Mouse (Mus musculus) T-helper 1 cell (primary cell): Measurements from ENCODE around the gene Ldha.
"Not testable (repeated sequence)": the region's sequence is repeated elsewhere in the genome, so short reads cannot be mapped to it uniquely, and the experiment has no call there.

Source experiments
- in situ Hi-C: fragments of 300-600 bp; cut with MboI, MseI; formaldehyde crosslinking; loops from one replicate; pipeline ENCODE4 v1.15.1; 2025; ENCODE audit warnings: high pct_unique_total_duplicates

Gene Ldha

DNA sequence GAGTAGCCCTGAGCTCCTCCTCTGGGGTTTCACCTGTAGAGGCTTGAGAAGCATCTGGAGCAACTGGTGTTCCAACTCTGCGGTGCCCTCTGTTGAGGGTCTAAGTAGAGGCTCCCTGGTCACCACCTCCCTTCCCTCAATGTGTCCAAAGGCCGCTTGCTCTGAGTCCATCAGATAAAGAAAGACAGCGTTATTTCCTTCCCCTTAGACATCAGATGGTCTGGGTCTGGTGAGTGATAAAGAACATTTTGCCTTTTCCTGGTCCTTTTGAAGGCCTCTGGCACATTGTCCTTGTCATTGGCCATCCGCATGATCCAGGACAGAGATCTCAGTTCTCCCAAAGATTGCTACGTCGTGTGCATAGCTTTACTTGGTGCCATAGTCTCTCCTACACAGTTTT lies 36.0 kb downstream of the Ldha start:
- in situ Hi-C loops, result no loop called here

DNA sequence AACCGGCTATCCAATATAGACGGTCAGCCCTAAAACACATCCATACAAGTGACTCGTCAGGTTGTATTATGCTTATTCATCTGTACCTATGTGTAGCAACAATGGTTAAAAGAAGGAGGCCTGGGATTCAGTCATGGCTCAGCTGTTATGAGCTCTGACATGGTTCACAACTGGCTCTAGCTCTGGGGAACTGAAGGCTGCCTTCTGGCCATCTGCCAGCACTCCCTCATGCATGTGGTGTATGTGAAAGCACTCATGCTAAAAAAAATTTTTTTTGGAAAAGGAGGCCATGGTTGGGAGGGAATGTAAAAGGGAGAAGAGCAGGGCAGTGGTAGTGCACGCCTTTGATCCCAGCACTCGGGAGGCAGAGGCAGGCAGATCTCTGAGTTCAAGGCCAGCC lies 38.6 kb downstream of the Ldha start:
- in situ Hi-C loops, result no loop called here

DNA sequence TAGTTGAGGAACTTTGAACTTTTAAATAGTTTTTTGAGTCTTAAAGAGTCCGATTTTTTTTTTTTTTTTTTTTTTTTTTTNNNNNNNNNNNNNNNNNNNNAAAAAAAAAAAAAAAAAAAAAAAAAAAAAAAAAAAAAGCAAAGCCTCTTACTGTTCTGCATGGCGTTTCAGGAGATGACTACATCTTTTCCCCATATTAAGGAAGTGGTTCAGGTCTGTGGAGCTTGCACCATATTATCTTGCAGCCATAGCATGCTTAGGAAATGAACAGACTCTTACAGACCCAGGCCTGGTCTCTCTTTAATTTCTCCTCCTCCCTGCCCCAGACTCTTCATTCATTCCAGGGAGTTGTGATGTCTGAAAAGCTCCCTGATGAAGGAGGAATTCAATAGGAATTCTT lies 39.7 kb downstream of the Ldha start:
- in situ Hi-C loops, result no loop called here

DNA sequence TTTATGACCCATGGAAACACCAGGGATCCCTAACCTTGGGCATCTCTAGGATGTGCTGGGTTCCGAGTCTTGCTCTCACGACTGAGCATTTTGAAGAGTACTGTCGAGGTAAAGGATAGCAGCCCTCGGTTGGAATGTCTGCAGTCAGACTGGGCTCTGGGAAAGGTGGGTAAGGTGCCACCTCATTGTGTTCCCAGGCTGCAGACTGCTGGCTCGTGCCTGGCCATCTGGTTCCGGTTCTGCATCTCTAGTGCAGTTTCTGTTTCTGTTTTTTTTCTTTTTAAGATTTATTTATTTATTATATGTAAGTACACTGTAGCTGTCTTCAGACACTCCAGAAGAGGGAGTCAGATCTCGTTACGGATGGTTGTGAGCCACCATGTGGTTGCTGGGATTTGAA lies 40.7 kb downstream of the Ldha start:
- in situ Hi-C loops, result not testable (repeated sequence)

DNA sequence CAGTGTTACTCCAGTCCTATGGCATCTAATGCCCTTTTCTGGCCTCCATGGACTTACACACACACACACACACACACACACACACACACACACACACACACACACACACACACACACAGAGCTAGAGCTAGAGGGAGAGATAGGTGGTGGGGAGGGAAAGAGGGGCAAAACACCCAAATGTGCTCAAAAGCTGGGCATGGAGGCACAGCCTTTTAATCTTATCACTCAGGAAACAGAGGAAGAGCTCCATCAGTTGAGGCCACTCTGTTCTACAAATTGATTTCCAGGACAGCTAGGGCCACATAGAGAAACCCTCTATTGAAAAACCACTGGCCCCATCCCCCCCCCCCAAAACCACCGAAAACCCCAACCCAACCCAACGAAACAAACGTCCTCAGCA lies 42.0 kb downstream of the Ldha start:
- in situ Hi-C loops, result no loop called here

DNA sequence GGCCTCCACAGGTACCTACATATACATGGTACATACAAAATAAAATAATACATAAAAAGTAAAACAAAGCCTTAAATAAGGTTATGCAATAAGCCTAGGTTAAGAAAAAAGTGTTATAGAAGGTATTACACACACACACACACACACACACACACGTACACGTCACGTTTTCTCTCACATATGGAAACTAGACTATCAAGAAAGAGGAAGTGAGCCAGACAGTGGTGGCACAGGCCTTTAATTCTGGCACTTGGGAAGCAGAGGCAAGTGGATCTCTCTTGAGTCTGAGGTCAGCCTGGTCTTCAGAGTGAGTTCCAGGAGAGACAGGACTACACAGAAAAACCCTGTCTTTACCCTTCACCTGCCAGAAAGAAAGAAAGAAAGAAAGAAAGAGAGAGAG lies 54.2 kb downstream of the Ldha start:
- in situ Hi-C loops, result loop anchor here (5.0 kb wide), 1 partner anchor 43 kb away; no protein-coding TSS in a partner anchor

DNA sequence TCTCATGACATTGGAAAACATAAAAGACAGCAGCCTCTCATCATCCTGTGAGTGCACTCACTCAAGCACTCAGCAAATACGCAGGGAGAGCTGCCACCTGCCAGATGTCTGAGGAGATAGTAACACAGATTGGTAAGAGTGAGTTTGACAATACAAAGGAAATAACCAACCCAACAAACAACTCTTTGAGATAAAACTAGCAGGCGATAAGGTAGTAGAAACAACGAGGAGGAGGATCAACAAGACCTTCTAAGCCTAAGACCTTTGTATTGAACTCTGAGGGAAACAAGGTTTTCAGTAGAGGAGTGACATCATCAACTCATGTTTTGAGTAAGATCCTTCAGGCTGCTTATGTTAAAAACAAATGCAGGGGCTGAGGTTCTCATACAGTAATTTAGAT lies 58.1 kb downstream of the Ldha start:
- in situ Hi-C loops, result loop anchor here (5.0 kb wide), 1 partner anchor 47 kb away; no protein-coding TSS in a partner anchor
